Mouse (Mus musculus): ENCODE measurements at regions not wholly inside any gene's neighbourhood (a gene's known extent, or its start where the extent isn't known, plus 50 kb on each side); places are given as distances from the start of the nearest gene placed in this dataset.

DNA sequence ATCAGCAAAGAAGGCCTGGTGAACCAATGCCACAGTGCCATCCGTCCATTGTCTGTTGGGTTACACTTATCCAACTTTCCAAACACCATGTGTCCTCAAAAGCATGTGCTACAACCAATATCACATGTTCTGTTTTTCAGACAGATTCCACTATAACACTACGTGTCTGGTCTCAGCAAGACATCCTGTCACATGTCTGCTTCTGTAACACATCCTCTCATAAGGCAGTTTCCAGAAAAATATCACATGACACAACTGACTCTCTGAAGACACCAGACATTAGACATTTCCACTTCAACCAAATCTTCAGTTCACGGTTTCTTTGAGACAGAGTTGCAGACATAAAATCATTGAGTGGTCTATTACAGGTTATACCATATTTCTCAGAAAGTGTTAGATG is 1381.3 kb upstream of the Sel1l start:
- H3K36me3 ChIP-seq (ENCODE audit: control insufficient read depth, insufficient read depth, low read length) = no peaks in the 10 kb centered on the region
- TF ChIP-seq CTCF (IDR thresholded peaks at IDR 0.05; ENCODE audit: extremely low read depth, insufficient read length, insufficient replicate concordance, low read depth, low read length) (no peak), POLR2A (IDR thresholded peaks at IDR 0.05; ENCODE audit: low read depth, low read length) (no peak)
- H3K27me3 ChIP-seq (ENCODE audit: control insufficient read depth, insufficient read depth, low read length) = no peaks in the 10 kb centered on the region
- WGBS = 73% methylated on average over 3 of the region's 3 CpGs
- no peak overlapping the region for H3K27ac ChIP-seq (ENCODE audit: insufficient read depth, low read depth, low read length)
- no peak overlapping the region for H3K4me3 ChIP-seq (ENCODE audit: low read depth, low read length)
- H3K4me1 ChIP-seq (ENCODE audit: control insufficient read depth, insufficient read depth, insufficient read length, low read length) = no peaks in the 10 kb centered on the region

DNA sequence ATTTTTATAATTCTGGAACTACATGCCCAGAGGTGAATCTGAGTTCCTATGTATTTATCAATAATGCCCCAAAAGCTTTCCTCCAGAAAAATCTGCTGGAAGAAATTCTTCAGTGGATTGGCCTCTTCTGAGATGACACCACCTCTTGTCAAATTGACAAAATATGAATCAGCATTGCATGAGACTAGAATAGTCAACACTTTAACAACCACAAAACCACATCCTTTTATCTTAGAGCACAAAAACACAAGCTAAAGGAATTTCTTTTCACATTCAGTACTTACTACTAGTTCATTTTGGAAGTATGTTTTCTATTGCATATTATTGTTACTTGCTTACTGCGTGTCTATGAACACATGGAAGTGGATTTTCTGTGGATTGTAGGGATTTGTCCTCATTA is 1377.9 kb upstream of the Sel1l start:
- WGBS = 84% methylated on average over 1 of the region's 1 CpGs
- Histone ChIP-seq H3K27ac (ENCODE audit: insufficient read depth, low read depth, low read length) (no peak overlapping the region), H3K27me3 (ENCODE audit: control insufficient read depth, insufficient read depth, low read length) (no peaks in the 10 kb centered on the region), H3K36me3 (ENCODE audit: control insufficient read depth, insufficient read depth, low read length) (no peaks in the 10 kb centered on the region), H3K4me1 (ENCODE audit: control insufficient read depth, insufficient read depth, insufficient read length, low read length) (no peaks in the 10 kb centered on the region), H3K4me3 (ENCODE audit: low read depth, low read length) (no peak overlapping the region)
- TF ChIP-seq POLR2A (IDR thresholded peaks at IDR 0.05; ENCODE audit: low read depth, low read length) (no peak), CTCF (IDR thresholded peaks at IDR 0.05; ENCODE audit: extremely low read depth, insufficient read length, insufficient replicate concordance, low read depth, low read length) (no peak)

DNA sequence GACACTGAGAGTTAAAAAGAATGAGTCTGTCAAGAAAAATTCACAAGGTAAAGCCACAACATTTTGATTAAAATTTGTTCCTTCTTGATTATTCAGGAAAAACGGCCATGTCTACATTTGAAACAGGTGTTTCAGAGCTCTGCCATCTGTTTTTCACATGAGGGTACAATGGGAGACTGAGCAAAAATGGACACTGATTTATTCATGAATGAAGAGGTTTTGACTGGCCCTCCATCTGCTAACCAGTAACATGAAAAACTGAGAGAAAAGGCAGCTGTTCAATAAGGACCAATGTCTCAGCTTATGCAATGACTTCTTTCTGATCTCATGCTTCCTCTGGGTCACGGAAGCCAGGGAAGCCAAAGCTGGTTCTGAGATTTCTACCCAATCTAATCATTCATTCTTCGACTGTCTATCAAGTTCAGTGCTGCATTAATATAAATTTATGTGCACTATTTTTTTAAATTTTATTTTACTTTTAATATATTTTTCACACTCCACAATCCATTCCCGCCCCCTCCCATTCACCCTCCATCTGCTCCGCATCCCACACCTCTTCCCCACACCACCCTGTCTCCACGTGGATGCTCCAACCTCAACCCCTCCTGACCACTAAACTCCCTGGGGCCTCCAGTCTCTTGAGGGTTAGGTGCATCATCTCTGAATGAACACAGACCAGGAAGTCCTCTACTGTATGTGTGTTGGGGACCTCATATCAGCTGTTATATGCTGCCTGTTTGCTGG is 1372.4 kb upstream of the Sel1l start:
- WGBS = 80% methylated on average over 6 of the region's 6 CpGs
- TF ChIP-seq POLR2A (IDR thresholded peaks at IDR 0.05; ENCODE audit: low read depth, low read length) (no peak), CTCF (IDR thresholded peaks at IDR 0.05; ENCODE audit: extremely low read depth, insufficient read length, insufficient replicate concordance, low read depth, low read length) (no peak)
- Histone ChIP-seq H3K27me3 (ENCODE audit: control insufficient read depth, insufficient read depth, low read length) (no peaks in the 10 kb centered on the region), H3K4me3 (ENCODE audit: low read depth, low read length) (no peak overlapping the region), H3K27ac (ENCODE audit: insufficient read depth, low read depth, low read length) (no peak overlapping the region), H3K4me1 (ENCODE audit: control insufficient read depth, insufficient read depth, insufficient read length, low read length) (no peaks in the 10 kb centered on the region), H3K36me3 (ENCODE audit: control insufficient read depth, insufficient read depth, low read length) (no peaks in the 10 kb centered on the region)

DNA sequence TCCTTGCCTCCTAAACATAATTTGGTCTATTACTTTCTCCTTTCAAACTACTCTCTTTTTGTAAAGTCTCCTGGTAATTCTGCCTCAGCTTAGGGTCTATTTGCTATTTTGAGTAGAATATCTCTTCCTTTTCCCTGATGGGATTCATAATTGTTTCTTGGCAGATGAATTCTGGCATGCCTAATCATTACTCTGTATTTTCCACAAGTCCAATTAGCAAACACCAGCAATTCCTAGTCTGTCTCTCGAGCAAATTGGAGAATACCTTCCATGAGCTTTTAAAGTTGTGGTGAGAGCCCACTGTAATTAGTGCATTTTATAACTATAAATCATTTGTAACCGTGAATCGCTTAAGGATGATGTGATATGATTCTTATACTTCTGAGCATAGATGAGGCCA is 1358.6 kb upstream of the Sel1l start:
- H3K36me3 ChIP-seq (ENCODE audit: control insufficient read depth, insufficient read depth, low read length) = no peaks in the 10 kb centered on the region
- no peaks in the 10 kb centered on the region for H3K27me3 ChIP-seq (ENCODE audit: control insufficient read depth, insufficient read depth, low read length)
- H3K27ac ChIP-seq (ENCODE audit: insufficient read depth, low read depth, low read length) = no peak overlapping the region
- 77% methylated on average over 3 of the region's 3 CpGs for WGBS
- TF ChIP-seq CTCF (IDR thresholded peaks at IDR 0.05; ENCODE audit: extremely low read depth, insufficient read length, insufficient replicate concordance, low read depth, low read length) = no peak
- no peak for TF ChIP-seq POLR2A (IDR thresholded peaks at IDR 0.05; ENCODE audit: low read depth, low read length)
- H3K4me3 ChIP-seq (ENCODE audit: low read depth, low read length) = no peak overlapping the region
- no peaks in the 10 kb centered on the region for H3K4me1 ChIP-seq (ENCODE audit: control insufficient read depth, insufficient read depth, insufficient read length, low read length)

DNA sequence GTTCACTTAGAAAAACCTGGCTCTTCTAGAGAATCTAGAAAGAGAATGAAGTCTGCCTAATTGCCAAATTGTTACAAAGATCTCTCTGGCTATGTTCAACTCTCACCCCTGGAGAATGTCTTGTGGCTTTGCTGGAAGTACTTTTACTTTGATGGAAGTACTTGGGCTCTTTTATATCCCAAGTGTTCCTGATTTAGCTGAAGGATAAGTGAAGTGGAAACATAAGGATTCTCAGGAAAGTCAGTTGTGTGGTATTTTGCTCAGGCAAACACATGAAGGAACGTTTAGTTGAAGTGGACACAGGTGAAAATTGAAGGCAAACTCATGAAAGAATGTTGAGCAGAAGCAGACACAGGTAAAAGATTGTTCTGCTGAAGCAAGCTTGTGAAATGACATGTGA is 1340.0 kb upstream of the Sel1l start:
- Histone ChIP-seq H3K27me3 (ENCODE audit: control insufficient read depth, insufficient read depth, low read length) (no peaks in the 10 kb centered on the region), H3K27ac (ENCODE audit: insufficient read depth, low read depth, low read length) (no peak overlapping the region), H3K36me3 (ENCODE audit: control insufficient read depth, insufficient read depth, low read length) (no peaks in the 10 kb centered on the region), H3K4me1 (ENCODE audit: control insufficient read depth, insufficient read depth, insufficient read length, low read length) (no peaks in the 10 kb centered on the region), H3K4me3 (ENCODE audit: low read depth, low read length) (no peak overlapping the region)
- TF ChIP-seq CTCF (IDR thresholded peaks at IDR 0.05; ENCODE audit: extremely low read depth, insufficient read length, insufficient replicate concordance, low read depth, low read length) = no peak
- no peak for TF ChIP-seq POLR2A (IDR thresholded peaks at IDR 0.05; ENCODE audit: low read depth, low read length)
- 61% methylated on average over 1 of the region's 1 CpGs for WGBS

DNA sequence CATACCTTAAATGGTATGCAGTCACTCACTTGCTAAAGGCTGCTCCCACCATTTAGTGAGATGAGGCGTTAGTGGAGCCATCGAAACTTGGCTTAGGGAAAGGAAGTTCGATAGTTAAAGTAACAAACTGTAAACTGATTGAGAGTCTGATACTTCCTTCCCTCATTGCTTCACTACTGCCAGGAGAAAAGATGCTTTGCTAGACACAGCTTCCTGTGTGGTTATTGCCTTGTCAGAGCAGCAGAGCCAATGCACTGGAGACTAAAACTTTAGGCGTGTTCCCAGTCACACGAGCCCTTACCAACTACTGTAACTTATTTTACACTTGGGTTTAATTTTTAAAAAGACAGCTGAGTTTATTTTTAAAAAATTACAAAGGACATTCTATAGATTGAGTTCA is 1324.8 kb upstream of the Sel1l start:
- WGBS = 73% methylated on average over 5 of the region's 5 CpGs
- Histone ChIP-seq H3K27me3 (ENCODE audit: control insufficient read depth, insufficient read depth, low read length) (no peaks in the 10 kb centered on the region), H3K4me1 (ENCODE audit: control insufficient read depth, insufficient read depth, insufficient read length, low read length) (no peaks in the 10 kb centered on the region), H3K27ac (ENCODE audit: insufficient read depth, low read depth, low read length) (no peak overlapping the region), H3K36me3 (ENCODE audit: control insufficient read depth, insufficient read depth, low read length) (no peaks in the 10 kb centered on the region), H3K4me3 (ENCODE audit: low read depth, low read length) (no peak overlapping the region)
- TF ChIP-seq CTCF (IDR thresholded peaks at IDR 0.05; ENCODE audit: extremely low read depth, insufficient read length, insufficient replicate concordance, low read depth, low read length) (no peak), POLR2A (IDR thresholded peaks at IDR 0.05; ENCODE audit: low read depth, low read length) (no peak)

DNA sequence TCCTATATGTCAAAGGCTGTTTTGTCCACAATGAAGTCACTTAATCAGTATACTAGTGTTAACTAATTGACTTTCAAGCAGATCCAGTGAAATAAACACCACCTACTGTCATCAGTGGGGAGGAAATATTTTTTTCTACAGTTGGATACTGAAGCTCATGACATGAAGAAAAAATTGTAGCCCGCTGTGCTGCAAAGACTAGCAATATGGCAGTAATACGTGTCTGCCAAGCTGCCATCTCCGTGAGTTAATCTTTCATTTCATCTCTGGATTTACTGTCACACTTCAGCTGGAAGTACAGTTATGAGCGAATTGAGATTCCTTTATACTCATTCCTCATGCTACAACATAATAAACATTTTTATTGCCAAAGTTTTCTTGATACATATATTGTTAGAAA is 1311.3 kb upstream of the Sel1l start:
- 79% methylated on average over 4 of the region's 4 CpGs for WGBS
- no peak overlapping the region for H3K27ac ChIP-seq (ENCODE audit: insufficient read depth, low read depth, low read length)
- TF ChIP-seq POLR2A (IDR thresholded peaks at IDR 0.05; ENCODE audit: low read depth, low read length) (no peak), CTCF (IDR thresholded peaks at IDR 0.05; ENCODE audit: extremely low read depth, insufficient read length, insufficient replicate concordance, low read depth, low read length) (no peak)
- no peaks in the 10 kb centered on the region for H3K36me3 ChIP-seq (ENCODE audit: control insufficient read depth, insufficient read depth, low read length)
- H3K27me3 ChIP-seq (ENCODE audit: control insufficient read depth, insufficient read depth, low read length) = no peaks in the 10 kb centered on the region
- no peaks in the 10 kb centered on the region for H3K4me1 ChIP-seq (ENCODE audit: control insufficient read depth, insufficient read depth, insufficient read length, low read length)
- H3K4me3 ChIP-seq (ENCODE audit: low read depth, low read length) = no peak overlapping the region
